Mouse (Mus musculus) heart, postnatal 0 days (tissue): Measurements from ENCODE around the gene Fam171a1. TPM values are rescaled to one million over a fixed set of nuclear protein-coding genes. Genes with fewer than 3 reads are reported as not detected.

ENCODE experiments used
- ATAC-seq: fragments of 200-750 bp; cut with Nextera tagmentation; 2 replicates; pipeline ENCODE4 v1.8.0; 2017; ENCODE audit warnings: low read depth, moderate number of reproducible peaks, moderate library complexity; ENCODE audit not compliant: insufficient read depth
- DNase-seq: peaks from one replicate; pipeline ENCODE4 v3.0.0-alpha.2; 2016; ENCODE audit warnings: low spot score
- H3K27ac ChIP-seq: fragments of 300-500 bp; sonication (generic); 2 replicates; pipeline ENCODE4 v1.5.1; 2014; ENCODE audit warnings: low read depth, mild to moderate bottlenecking
- H3K27me3 ChIP-seq: fragments of 300-500 bp; sonication (generic); 2 replicates; pipeline ENCODE4 v1.6.1; 2014; ENCODE audit warnings: low read length, mixed read lengths; ENCODE audit not compliant: control insufficient read depth, insufficient read depth
- H3K36me3 ChIP-seq: fragments of 300-500 bp; sonication (generic); replicated peaks from 2 replicates; pipeline ENCODE4 v1.6.1; 2014; ENCODE audit warnings: low read length, mixed read lengths; ENCODE audit not compliant: control insufficient read depth, insufficient read depth
- H3K4me1 ChIP-seq: fragments of 300-500 bp; sonication (generic); 2 replicates; pipeline ENCODE4 v1.6.1; 2014; ENCODE audit warnings: antibody characterized with exemption; ENCODE audit not compliant: control insufficient read depth, insufficient read depth
- H3K4me2 ChIP-seq: fragments of 300-500 bp; sonication (generic); 2 replicates; pipeline ENCODE4 v1.6.1; 2014; ENCODE audit warnings: low read depth, mild to moderate bottlenecking, low read length, moderate library complexity
- H3K4me3 ChIP-seq: fragments of 300-500 bp; sonication (generic); 2 replicates; pipeline ENCODE4 v1.5.1; 2014; ENCODE audit warnings: low read depth, low read length
- H3K9ac ChIP-seq: fragments of 300-500 bp; sonication (generic); replicated peaks from 2 replicates; pipeline ENCODE4 v1.6.1; 2014; ENCODE audit warnings: low read depth, low read length, mixed read lengths
- H3K9me3 ChIP-seq: fragments of 300-500 bp; sonication (generic); replicated peaks from 2 replicates; pipeline ENCODE4 v1.6.1; 2016; ENCODE audit warnings: low read length; ENCODE audit not compliant: control insufficient read depth
- CTCF ChIP-seq: IDR thresholded peaks from 2 replicates; pipeline ENCODE4 v1.5.1; 2016; ENCODE audit warnings: antibody characterized with exemption, control low read depth, low read depth
- EP300 ChIP-seq: IDR thresholded peaks from 2 replicates; pipeline ENCODE4 v1.6.1; 2016; ENCODE audit warnings: antibody characterized with exemption, low read depth
- WGBS: fragments of 180-500 bp; shearing (Covaris S2); extraction: QIAGEN DNeasy Blood & Tissue Kit; methylation state at CpG from one replicate; pipeline ENCODE4 v1.1.7; 2014; 5-methylcytosine and 5-hydroxymethylcytosine counted together
- polyA plus RNA-seq: library from polyadenylated mRNA; unstranded; fragments of >200 nt; fragmentation: Nextera tagmentation; extraction: Ambion mirVana; gene quantifications from 2 replicates; pipeline ENCODE4 v1.2.1, GENCODE M21; 2015
- total RNA-seq: library from RNA; depleted of rRNA; stranded (reverse); fragments of >200 nt; gene quantifications from 2 replicates; pipeline ENCODE4 v1.2.3, GENCODE M21; 2014; ENCODE audit warnings: low replicate concordance

Fam171a1 gene
- total and polyA plus RNA-seq, 2 experiments from 2014 or later, result 15.4 to 28.1 TPM

DNA sequence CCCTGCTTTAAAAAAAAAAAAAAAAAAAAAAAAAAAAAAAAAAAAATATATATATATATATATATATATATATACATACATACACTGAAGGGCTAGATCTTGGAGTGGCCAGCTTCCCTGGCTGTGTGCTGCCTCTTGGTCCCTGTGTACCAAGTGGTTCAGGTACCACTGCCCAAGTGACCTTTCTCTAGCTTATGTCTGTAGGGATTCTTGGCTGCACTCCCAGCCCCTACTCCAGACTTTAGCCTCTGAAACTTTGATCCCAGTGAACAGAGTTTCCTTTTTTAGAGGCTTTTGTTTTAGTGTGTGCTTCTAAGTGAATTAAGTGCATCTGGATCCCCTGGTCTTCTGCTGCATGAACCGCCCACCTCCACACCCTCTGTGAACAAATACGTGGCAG lies 24.3 kb downstream of the Fam171a1 start:
- Histone ChIP-seq H3K4me3 (no peak overlapping the region), H3K9me3 (no peaks in the 10 kb centered on the region), H3K27me3 (no peaks in the 10 kb centered on the region), H3K9ac (no peak overlapping the region), H3K27ac (peak overlapping the region; percentile 46), H3K4me2 (no peak overlapping the region), H3K36me3 (no peaks in the 10 kb centered on the region), H3K4me1 (peaks cover 32% of the 10 kb centered on the region)
- 10% methylated on average over 2 of the region's 2 CpGs for WGBS
- no peak for TF ChIP-seq EP300
- TF ChIP-seq CTCF, result no peak
- peak; percentile 19 for DNase-seq
- no peak for ATAC-seq

DNA sequence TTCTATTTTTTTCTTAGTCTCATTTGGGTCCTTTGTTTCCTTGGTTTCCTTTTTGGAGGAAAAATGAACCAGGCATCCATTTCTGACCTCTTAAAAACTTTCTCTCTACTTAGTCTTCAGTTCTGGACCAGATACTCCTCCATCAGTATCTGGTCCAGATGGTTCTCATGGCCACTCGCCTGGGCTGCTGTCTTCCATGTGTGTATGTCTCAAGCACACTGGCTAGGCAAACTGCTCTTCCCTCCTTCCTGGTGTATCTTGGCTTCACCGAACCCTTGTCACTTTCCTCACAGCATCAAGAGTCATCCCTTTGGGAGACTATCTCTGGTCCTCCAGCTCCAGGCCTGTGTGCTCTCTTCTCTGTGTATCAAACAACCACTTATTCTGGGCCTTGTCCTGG lies 25.0 kb downstream of the Fam171a1 start:
- H3K4me2 ChIP-seq, result no peak overlapping the region
- ATAC-seq (no peak), DNase-seq (no peak)
- WGBS, result 73% methylated on average over 2 of the region's 2 CpGs
- no peak overlapping the region for H3K4me3 ChIP-seq
- peak overlapping the region; percentile 46; the same call in 1 of the 2 replicates for H3K27ac ChIP-seq
- no peaks in the 10 kb centered on the region for H3K9me3 ChIP-seq
- H3K4me1 ChIP-seq, result peaks cover 29% of the 10 kb centered on the region
- H3K9ac ChIP-seq, result no peak overlapping the region
- H3K36me3 ChIP-seq, result no peaks in the 10 kb centered on the region
- H3K27me3 ChIP-seq, result no peaks in the 10 kb centered on the region
- TF ChIP-seq CTCF (no peak), EP300 (no peak)

DNA sequence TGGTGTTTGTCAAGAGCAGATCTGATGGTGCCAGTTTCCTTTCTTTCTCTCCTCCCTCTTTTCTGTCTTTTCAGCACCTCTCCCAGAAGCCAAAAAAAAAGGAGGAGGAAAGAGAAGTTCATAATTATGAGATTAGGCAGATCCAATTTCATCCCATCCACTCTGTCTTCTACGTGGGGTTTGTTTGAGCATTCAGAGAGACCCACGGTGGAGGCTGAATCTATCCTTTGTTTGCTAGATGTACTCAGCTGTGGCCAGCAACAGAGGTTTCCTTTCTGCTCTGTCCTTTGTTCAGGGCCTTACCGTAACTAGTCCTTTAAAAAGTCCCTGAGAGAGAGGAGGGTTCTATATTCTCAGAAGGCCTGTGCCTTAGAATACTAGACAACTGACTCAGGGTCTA lies 25.6 kb downstream of the Fam171a1 start:
- H3K9ac ChIP-seq, result no peak overlapping the region
- H3K4me3 ChIP-seq, result no peak overlapping the region
- H3K9me3 ChIP-seq, result no peaks in the 10 kb centered on the region
- peaks cover 29% of the 10 kb centered on the region for H3K4me1 ChIP-seq
- WGBS, result 43% methylated on average over 3 of the region's 3 CpGs
- H3K36me3 ChIP-seq, result no peaks in the 10 kb centered on the region
- peak; percentile 3 for DNase-seq
- no peak overlapping the region for H3K4me2 ChIP-seq
- H3K27me3 ChIP-seq, result no peaks in the 10 kb centered on the region
- no peak for TF ChIP-seq EP300
- no peak overlapping the region; the same call in 1 of the 2 replicates for H3K27ac ChIP-seq
- no peak for ATAC-seq

DNA sequence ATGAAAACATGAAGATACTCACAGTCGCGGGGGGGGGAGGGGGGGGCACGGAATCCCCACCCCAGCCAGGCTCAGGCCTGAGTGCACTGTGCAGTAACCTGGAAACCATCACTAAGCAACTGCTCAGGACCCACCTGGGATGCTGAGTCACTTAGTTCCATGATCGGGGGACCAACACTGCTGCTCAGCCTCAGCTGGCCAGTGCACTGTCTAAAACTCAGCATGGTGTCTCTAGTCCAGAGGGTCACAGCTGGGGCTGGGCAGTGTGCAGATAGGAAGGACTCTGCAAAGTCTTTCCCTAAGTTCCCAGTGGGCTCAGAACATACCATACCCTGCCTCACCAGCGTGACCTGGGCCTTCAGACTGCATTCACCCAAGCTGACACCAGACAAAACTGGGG lies 26.6 kb downstream of the Fam171a1 start:
- H3K4me2 ChIP-seq, result no peak overlapping the region
- DNase-seq (no peak), ATAC-seq (no peak)
- H3K9ac ChIP-seq, result no peak overlapping the region
- no peak for TF ChIP-seq EP300
- no peak for TF ChIP-seq CTCF
- no peak overlapping the region for H3K4me3 ChIP-seq
- H3K9me3 ChIP-seq, result no peaks in the 10 kb centered on the region
- 61% methylated on average over 5 of the region's 5 CpGs for WGBS
- H3K27ac ChIP-seq, result no peak overlapping the region
- H3K27me3 ChIP-seq, result no peaks in the 10 kb centered on the region
- H3K4me1 ChIP-seq, result peaks cover 27% of the 10 kb centered on the region
- H3K36me3 ChIP-seq, result no peaks in the 10 kb centered on the region

DNA sequence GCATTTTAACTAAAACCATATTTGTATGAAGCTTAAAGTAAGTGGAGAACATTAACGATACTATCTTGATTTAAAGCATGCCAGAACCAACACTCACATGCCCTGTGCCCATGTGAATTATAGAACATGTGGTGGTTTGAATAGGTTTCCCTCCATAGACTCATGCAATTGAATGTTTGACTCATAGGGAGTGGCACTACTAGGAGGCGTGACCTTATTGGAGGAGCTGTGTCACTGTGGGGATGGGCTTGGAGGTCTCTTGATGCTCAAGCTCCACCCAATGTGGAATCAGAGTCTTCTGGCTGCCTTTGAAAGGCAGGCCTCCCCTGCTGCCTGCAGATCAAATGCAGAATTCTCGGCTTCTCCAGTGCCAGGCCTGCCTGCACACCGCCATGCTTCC lies 27.8 kb downstream of the Fam171a1 start:
- Histone ChIP-seq H3K9me3 (no peaks in the 10 kb centered on the region), H3K4me1 (peaks cover 27% of the 10 kb centered on the region), H3K9ac (no peak overlapping the region), H3K4me2 (no peak overlapping the region), H3K27ac (no peak overlapping the region), H3K36me3 (no peaks in the 10 kb centered on the region), H3K4me3 (no peak overlapping the region), H3K27me3 (no peaks in the 10 kb centered on the region)
- DNase-seq, result no peak
- WGBS, result 79% methylated on average over 4 of the region's 4 CpGs
- ATAC-seq, result no peak
- TF ChIP-seq EP300 (no peak), CTCF (no peak)

DNA sequence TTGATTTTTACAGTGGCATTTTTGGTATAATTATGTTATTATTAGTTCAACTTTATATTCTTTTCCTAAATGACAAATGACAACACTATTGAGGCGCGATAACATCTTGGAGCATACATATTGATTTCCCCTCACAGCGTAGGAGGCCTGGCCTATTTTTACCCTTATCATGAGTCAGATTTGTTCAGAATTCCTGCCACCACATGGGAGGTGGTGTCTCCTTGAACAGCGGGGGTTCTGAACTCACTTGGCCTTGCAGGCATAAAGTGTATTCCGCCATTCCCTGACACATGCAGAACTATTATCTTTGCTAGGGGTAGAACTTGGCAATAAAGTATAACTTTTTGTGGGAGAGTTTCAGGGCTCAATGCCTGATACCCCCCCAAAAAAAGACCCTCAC lies 30.3 kb downstream of the Fam171a1 start:
- DNase-seq (no peak), ATAC-seq (no peak)
- Histone ChIP-seq H3K9ac (no peak overlapping the region), H3K27me3 (no peaks in the 10 kb centered on the region), H3K27ac (no peak overlapping the region), H3K9me3 (no peaks in the 10 kb centered on the region), H3K4me2 (no peak overlapping the region), H3K4me3 (no peak overlapping the region), H3K4me1 (peaks cover 14% of the 10 kb centered on the region), H3K36me3 (no peaks in the 10 kb centered on the region)
- WGBS, result 54% methylated on average over 5 of the region's 5 CpGs
- TF ChIP-seq EP300 (no peak), CTCF (no peak)
